Mouse (Mus musculus) sigmoid colon, adult 10 weeks (tissue): ENCODE measurements around the gene Uba52. TPM values are rescaled to one million over a fixed set of nuclear protein-coding genes. Genes with fewer than 3 reads are reported as not detected.

ENCODE experiments used
- polyA plus RNA-seq: library from polyadenylated mRNA; stranded (reverse); fragments of 350-450 nt; fragmentation: Illumina TruSeq; extraction: RNeasy Lipid Tissue Mini Kit (QIAGEN cat#74804); gene quantifications from one replicate; pipeline ENCODE4 v1.2.3, GENCODE M21; 2014; ENCODE audit warnings: low read depth, low replicate concordance

The Uba52 gene
- 2.6 TPM for polyA plus RNA-seq

GRCm38 (mm10) chr8:70510228-70510915, at the start of gene Uba52:
TSS of gene Uba52 (minus strand) at chr8:70510801.

GRCm38 (mm10) chr8:70539077-70539813, 28.6 kb upstream of the Uba52 start, which contains the start of gene Ell:
TSS of gene Ell (plus strand) at chr8:70539457.

GRCm38 (mm10) chr8:70527512-70528181, 17.0 kb upstream of the Uba52 start, which contains the start of the genes Fkbp8 and Kxd1:
TSS of gene Fkbp8 (plus strand) at chr8:70527724.
TSS of gene Kxd1 (minus strand) at chr8:70527956.

GRCm38 (mm10) chr8:70506328-70507026, 4.1 kb downstream of the Uba52 start, which contains the start of gene Rex1bd:
TSS of gene Rex1bd (minus strand) at chr8:70506752.

GRCm38 (mm10) chr8:70492664-70493640, 17.6 kb downstream of the Uba52 start, which contains the start of gene Crlf1:
TSS of gene Crlf1 (plus strand) at chr8:70493158.

GRCm38 (mm10) chr8:70486941-70487520, 23.6 kb downstream of the Uba52 start, which contains the start of gene Tmem59l:
TSS of gene Tmem59l (minus strand) at chr8:70487358.

GRCm38 (mm10) chr8:70476333-70477268, 34.0 kb downstream of the Uba52 start, which contains the start of gene Klhl26:
TSS of gene Klhl26 (minus strand) at chr8:70476968.

Other genes starting within 250 kb of the Uba52 start
- gene Homer3, start 228.0 kb downstream of the Uba52 start, polyA plus RNA-seq, result not detected
- 5.1 TPM for gene Ddx49, start 208.3 kb downstream of the Uba52 start, polyA plus RNA-seq
- 1.3 TPM for gene Cope, start 208.3 kb downstream of the Uba52 start, polyA plus RNA-seq
- gene Cers1, start 195.0 kb downstream of the Uba52 start, polyA plus RNA-seq, result not detected
- not detected for gene Gdf1, start 181.0 kb downstream of the Uba52 start, polyA plus RNA-seq
- gene Upf1, start 157.5 kb downstream of the Uba52 start, polyA plus RNA-seq, result 3.8 TPM
- gene Comp, start 137.2 kb downstream of the Uba52 start, polyA plus RNA-seq, result not detected
- 2.8 TPM for gene Crtc1, start 71.2 kb downstream of the Uba52 start, polyA plus RNA-seq
- gene Klhl26, start 33.8 kb downstream of the Uba52 start, polyA plus RNA-seq, result 2.3 TPM
- gene Tmem59l, start 23.4 kb downstream of the Uba52 start, polyA plus RNA-seq, result not detected
- not detected for gene Crlf1, start 17.6 kb downstream of the Uba52 start, polyA plus RNA-seq
- 2.6 TPM for gene Rex1bd, start 4.0 kb downstream of the Uba52 start, polyA plus RNA-seq
- 8.5 TPM for gene Fkbp8, start 16.9 kb upstream of the Uba52 start, polyA plus RNA-seq
- gene Kxd1, start 17.2 kb upstream of the Uba52 start, polyA plus RNA-seq, result 9.0 TPM
- gene Ell, start 28.7 kb upstream of the Uba52 start, polyA plus RNA-seq, result 0.98 TPM
- gene Isyna1, start 83.6 kb upstream of the Uba52 start, polyA plus RNA-seq, result not detected
- not detected for gene Ssbp4, start 98.1 kb upstream of the Uba52 start, polyA plus RNA-seq
- not detected for gene Lrrc25, start 105.4 kb upstream of the Uba52 start, polyA plus RNA-seq
- gene Gdf15, start 121.7 kb upstream of the Uba52 start, polyA plus RNA-seq, result not detected
- 13.4 TPM for gene Pgpep1, start 149.6 kb upstream of the Uba52 start, polyA plus RNA-seq
- not detected for gene Lsm4, start 162.4 kb upstream of the Uba52 start, polyA plus RNA-seq
- 44.0 TPM for gene Jund, start 188.1 kb upstream of the Uba52 start, polyA plus RNA-seq
- not detected for gene Iqcn, start 192.7 kb upstream of the Uba52 start, polyA plus RNA-seq
- gene Gm3336, start 207.7 kb upstream of the Uba52 start, polyA plus RNA-seq, result 31.1 TPM
- 0.19 TPM for gene Pde4c, start 212.9 kb upstream of the Uba52 start, polyA plus RNA-seq
- gene Rab3a, start 243.9 kb upstream of the Uba52 start, polyA plus RNA-seq, result 1.7 TPM